Mouse (Mus musculus) midbrain, embryonic 15.5 days (tissue): ENCODE measurements around the gene Myadm. TPM values are rescaled to one million over a fixed set of nuclear protein-coding genes. Genes with fewer than 3 reads are reported as not detected.
A peak's percentile ranks its signal among the peaks of the same experiment; 100 is the strongest.

Experiments
- ATAC-seq: fragments of 200-750 bp; cut with Nextera tagmentation; replicated peaks from 2 replicates; pipeline ENCODE4 v1.8.0; 2017; ENCODE audit warnings: moderate TSS enrichment
- H3K27ac ChIP-seq: fragments of 300-500 bp; sonication (generic); 2 replicates; pipeline ENCODE4 v1.5.1; 2015; ENCODE audit warnings: mild to moderate bottlenecking, inconsistent platforms
- H3K27me3 ChIP-seq: fragments of 300-500 bp; sonication (generic); replicated peaks from 2 replicates; pipeline ENCODE4 v1.6.1; 2015; ENCODE audit warnings: inconsistent platforms
- H3K36me3 ChIP-seq: fragments of 300-500 bp; sonication (generic); replicated peaks from 2 replicates; pipeline ENCODE4 v1.6.1; 2015; ENCODE audit warnings: inconsistent platforms
- H3K4me1 ChIP-seq: fragments of 300-500 bp; sonication (generic); 2 replicates; pipeline ENCODE4 v1.6.1; 2015; ENCODE audit warnings: inconsistent platforms
- H3K4me2 ChIP-seq: fragments of 300-500 bp; sonication (generic); 2 replicates; pipeline ENCODE4 v1.6.1; 2015; ENCODE audit warnings: inconsistent platforms, mild to moderate bottlenecking, moderate library complexity
- H3K4me3 ChIP-seq: fragments of 300-500 bp; sonication (generic); 2 replicates; pipeline ENCODE4 v1.5.1; 2015; ENCODE audit warnings: mild to moderate bottlenecking, inconsistent platforms
- H3K9ac ChIP-seq: fragments of 300-500 bp; sonication (generic); 2 replicates; pipeline ENCODE4 v1.6.1; 2015; ENCODE audit warnings: mild to moderate bottlenecking, inconsistent platforms
- H3K9me3 ChIP-seq: fragments of 300-500 bp; sonication (generic); 2 replicates; pipeline ENCODE4 v1.6.1; 2016; ENCODE audit warnings: inconsistent platforms
- WGBS: fragments of 180-500 bp; shearing (Covaris S2); methylation state at CpG from one replicate; pipeline ENCODE4 v1.1.7; 2015; ENCODE audit warnings: mixed read lengths; 5-methylcytosine and 5-hydroxymethylcytosine counted together
- polyA plus RNA-seq: library from polyadenylated mRNA; unstranded; fragments of >200 nt; fragmentation: Nextera tagmentation; extraction: Ambion mirVana; gene quantifications from 2 replicates; pipeline ENCODE4 v1.2.1, GENCODE M21; 2015

Myadm gene
- polyA plus RNA-seq, 1 experiment from 2014 or later = 33.3 TPM

GRCm38 (mm10) chr7:3306400-3306799 lies 17.5 kb downstream of the Myadm start:
- H3K9me3 ChIP-seq = no peaks in the 10 kb centered on the region
- H3K4me1 ChIP-seq = peaks cover 39% of the 10 kb centered on the region
- H3K9ac ChIP-seq = no peak overlapping the region
- no peaks in the 10 kb centered on the region for H3K36me3 ChIP-seq
- no peak overlapping the region for H3K4me2 ChIP-seq
- WGBS = 80% methylated on average over 3 of the region's 3 CpGs
- H3K4me3 ChIP-seq = no peak overlapping the region
- H3K27ac ChIP-seq = no peak overlapping the region
- ATAC-seq = no peak
- peaks cover 13% of the 10 kb centered on the region for H3K27me3 ChIP-seq

GRCm38 (mm10) chr7:3308646-3309045 lies 19.8 kb downstream of the Myadm start:
- H3K9ac ChIP-seq = no peak overlapping the region
- no peak overlapping the region for H3K27ac ChIP-seq
- no peaks in the 10 kb centered on the region for H3K9me3 ChIP-seq
- 77% methylated on average over 4 of the region's 4 CpGs for WGBS
- no peak overlapping the region for H3K4me2 ChIP-seq
- no peak overlapping the region for H3K4me3 ChIP-seq
- no peaks in the 10 kb centered on the region for H3K36me3 ChIP-seq
- H3K27me3 ChIP-seq = peaks cover 13% of the 10 kb centered on the region
- H3K4me1 ChIP-seq = peaks cover 18% of the 10 kb centered on the region
- no peak for ATAC-seq

GRCm38 (mm10) chr7:3310233-3310632 lies 21.4 kb downstream of the Myadm start:
- no peaks in the 10 kb centered on the region for H3K36me3 ChIP-seq
- H3K27ac ChIP-seq = no peak overlapping the region
- H3K9ac ChIP-seq = no peak overlapping the region
- ATAC-seq = no peak
- H3K4me1 ChIP-seq = peaks cover 2% of the 10 kb centered on the region
- no peaks in the 10 kb centered on the region for H3K9me3 ChIP-seq
- no peak overlapping the region for H3K4me3 ChIP-seq
- H3K4me2 ChIP-seq = no peak overlapping the region
- WGBS = 97% methylated on average over 7 of the region's 7 CpGs
- peaks cover 10% of the 10 kb centered on the region for H3K27me3 ChIP-seq

- H3K9ac ChIP-seq = no peak overlapping the region
- peak; percentile 16; the same call in 1 of the 2 replicates for ATAC-seq
- H3K4me3 ChIP-seq = no peak overlapping the region
- no peaks in the 10 kb centered on the region for H3K36me3 ChIP-seq
- no peak overlapping the region for H3K4me2 ChIP-seq
- no peaks in the 10 kb centered on the region for H3K27me3 ChIP-seq
- no peak overlapping the region for H3K27ac ChIP-seq
- 86% methylated on average over 8 of the region's 8 CpGs for WGBS
- no peaks in the 10 kb centered on the region for H3K9me3 ChIP-seq
- no peaks in the 10 kb centered on the region for H3K4me1 ChIP-seq
These were observed 24.7 kb downstream of the Myadm start for GRCm38 (mm10) chr7:3313571-3313970.

- Histone ChIP-seq H3K4me3 (no peak overlapping the region), H3K4me2 (no peak overlapping the region), H3K27ac (no peak overlapping the region), H3K4me1 (no peaks in the 10 kb centered on the region), H3K9ac (no peak overlapping the region), H3K36me3 (no peaks in the 10 kb centered on the region), H3K27me3 (no peaks in the 10 kb centered on the region), H3K9me3 (no peaks in the 10 kb centered on the region)
- WGBS = 66% methylated on average over 5 of the region's 5 CpGs
- ATAC-seq = peak; percentile 82
These were observed 25.2 kb downstream of the Myadm start for GRCm38 (mm10) chr7:3314121-3314520.

- Histone ChIP-seq H3K4me1 (no peaks in the 10 kb centered on the region), H3K9me3 (no peaks in the 10 kb centered on the region), H3K9ac (no peak overlapping the region), H3K4me2 (no peak overlapping the region), H3K4me3 (no peak overlapping the region), H3K27me3 (no peaks in the 10 kb centered on the region), H3K27ac (no peak overlapping the region), H3K36me3 (no peaks in the 10 kb centered on the region)
- WGBS = 43% methylated on average over 4 of the region's 4 CpGs
- ATAC-seq = no peak
These were observed 28.8 kb downstream of the Myadm start for GRCm38 (mm10) chr7:3317704-3318103.

- Histone ChIP-seq H3K4me2 (no peak overlapping the region), H3K4me3 (no peak overlapping the region), H3K36me3 (no peaks in the 10 kb centered on the region), H3K9me3 (no peaks in the 10 kb centered on the region), H3K9ac (no peak overlapping the region), H3K27me3 (no peaks in the 10 kb centered on the region), H3K27ac (no peak overlapping the region), H3K4me1 (no peaks in the 10 kb centered on the region)
- ATAC-seq = no peak
- WGBS = 68% methylated on average over 3 of the region's 3 CpGs
These were observed 32.0 kb downstream of the Myadm start for GRCm38 (mm10) chr7:3320856-3321255.

GRCm38 (mm10) chr7:3323826-3324225 lies 34.9 kb downstream of the Myadm start:
- Histone ChIP-seq H3K4me2 (no peak overlapping the region), H3K27me3 (peaks cover under 1% of the 10 kb centered on the region; the same call in 1 of the 2 replicates), H3K9ac (no peak overlapping the region), H3K27ac (no peak overlapping the region), H3K4me1 (no peaks in the 10 kb centered on the region), H3K4me3 (no peak overlapping the region), H3K9me3 (no peaks in the 10 kb centered on the region), H3K36me3 (no peaks in the 10 kb centered on the region)
- WGBS = 87% methylated on average over 1 of the region's 1 CpGs
- ATAC-seq = no peak

GRCm38 (mm10) chr7:3327961-3328360 lies 39.1 kb downstream of the Myadm start:
- Histone ChIP-seq H3K9ac (no peak overlapping the region), H3K36me3 (no peaks in the 10 kb centered on the region), H3K4me3 (no peak overlapping the region), H3K4me2 (no peak overlapping the region), H3K27ac (no peak overlapping the region), H3K4me1 (peaks cover 18% of the 10 kb centered on the region; the same call in 1 of the 2 replicates), H3K27me3 (peaks cover 10% of the 10 kb centered on the region; the same call in 1 of the 2 replicates), H3K9me3 (no peaks in the 10 kb centered on the region)
- 71% methylated on average over 4 of the region's 4 CpGs for WGBS
- no peak for ATAC-seq

GRCm38 (mm10) chr7:3329776-3330546 lies 41.1 kb downstream of the Myadm start:
- Histone ChIP-seq H3K9ac (no peak overlapping the region), H3K4me3 (no peak overlapping the region), H3K4me1 (peaks cover 30% of the 10 kb centered on the region), H3K27me3 (peaks cover 10% of the 10 kb centered on the region; the same call in 1 of the 2 replicates), H3K4me2 (peak overlapping the region; percentile 36), H3K36me3 (no peaks in the 10 kb centered on the region), H3K27ac (no peak overlapping the region), H3K9me3 (no peaks in the 10 kb centered on the region)
- ATAC-seq = 0 out of 2 replicates have a peak, but pooled peaks have one; percentile 7
- 20% methylated on average over 31 of the region's 31 CpGs for WGBS

GRCm38 (mm10) chr7:3331171-3331570 lies 42.3 kb downstream of the Myadm start:
- H3K27ac ChIP-seq = peak overlapping the region; percentile 86; the same call in 1 of the 2 replicates
- H3K4me1 ChIP-seq = peaks cover 30% of the 10 kb centered on the region
- no peak overlapping the region for H3K9ac ChIP-seq
- peaks cover 10% of the 10 kb centered on the region; the same call in 1 of the 2 replicates for H3K27me3 ChIP-seq
- no peaks in the 10 kb centered on the region for H3K9me3 ChIP-seq
- H3K4me2 ChIP-seq = peak overlapping the region; percentile 82
- 48% methylated on average over 6 of the region's 6 CpGs for WGBS
- peak; percentile 9; the same call in 1 of the 2 replicates for ATAC-seq
- H3K4me3 ChIP-seq = peak overlapping the region; percentile 84
- no peaks in the 10 kb centered on the region for H3K36me3 ChIP-seq

GRCm38 (mm10) chr7:3331581-3332223 lies 42.8 kb downstream of the Myadm start:
- no peaks in the 10 kb centered on the region for H3K9me3 ChIP-seq
- peak; percentile 92 for ATAC-seq
- H3K9ac ChIP-seq = peak overlapping the region; percentile 69
- H3K4me2 ChIP-seq = peak overlapping the region; percentile 82
- under 1% methylated on average over 27 of the region's 27 CpGs for WGBS
- no peaks in the 10 kb centered on the region for H3K36me3 ChIP-seq
- peak overlapping the region; percentile 86 for H3K27ac ChIP-seq
- peaks cover 10% of the 10 kb centered on the region; the same call in 1 of the 2 replicates for H3K27me3 ChIP-seq
- H3K4me1 ChIP-seq = peaks cover 30% of the 10 kb centered on the region
- H3K4me3 ChIP-seq = peak overlapping the region; percentile 84
